Mouse (Mus musculus): ENCODE measurements around the gene Zfp566.

The Zfp566 gene

DNA sequence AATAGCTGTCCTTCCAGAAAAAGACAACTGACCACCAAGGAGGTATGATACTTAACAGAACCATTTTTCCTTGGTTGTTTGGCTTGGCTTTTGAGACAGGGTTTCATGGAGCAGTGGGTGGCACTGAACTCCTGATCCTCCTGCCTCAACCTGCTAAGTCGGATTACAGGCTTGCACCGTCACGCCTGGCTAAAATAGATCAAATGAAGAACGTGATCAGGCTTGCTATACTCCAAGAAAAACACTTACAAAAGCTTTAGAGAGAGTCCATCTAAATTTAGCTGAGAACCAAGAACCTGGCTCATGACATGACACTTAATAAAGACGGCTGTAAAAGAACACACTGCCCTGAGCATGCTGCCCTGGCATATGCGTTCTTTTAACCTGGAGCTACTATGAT lies 30.0 kb downstream of the Zfp566 start:
- no peak for ATAC-seq (ENCODE audit: low TSS enrichment)

DNA sequence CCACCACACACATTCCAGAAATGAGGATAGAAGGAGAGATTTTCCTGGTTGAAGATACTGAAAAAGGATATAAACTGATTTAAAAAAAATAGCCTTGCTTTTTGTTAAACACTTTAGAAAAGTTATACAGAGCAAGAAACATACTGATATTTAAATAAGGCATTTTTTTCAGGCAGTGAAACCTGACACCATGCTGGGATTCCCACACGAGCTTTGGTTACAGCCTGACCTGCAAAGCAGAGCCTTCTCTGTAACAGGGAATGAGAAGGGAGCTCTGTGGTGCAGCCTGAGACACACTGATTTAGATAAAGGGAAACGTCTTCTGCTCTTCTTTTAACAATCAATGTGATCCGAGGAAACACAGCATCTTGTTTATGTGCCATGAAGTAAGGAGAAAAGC lies 36.7 kb downstream of the Zfp566 start:
- ATAC-seq (ENCODE audit: low TSS enrichment): no peak

DNA sequence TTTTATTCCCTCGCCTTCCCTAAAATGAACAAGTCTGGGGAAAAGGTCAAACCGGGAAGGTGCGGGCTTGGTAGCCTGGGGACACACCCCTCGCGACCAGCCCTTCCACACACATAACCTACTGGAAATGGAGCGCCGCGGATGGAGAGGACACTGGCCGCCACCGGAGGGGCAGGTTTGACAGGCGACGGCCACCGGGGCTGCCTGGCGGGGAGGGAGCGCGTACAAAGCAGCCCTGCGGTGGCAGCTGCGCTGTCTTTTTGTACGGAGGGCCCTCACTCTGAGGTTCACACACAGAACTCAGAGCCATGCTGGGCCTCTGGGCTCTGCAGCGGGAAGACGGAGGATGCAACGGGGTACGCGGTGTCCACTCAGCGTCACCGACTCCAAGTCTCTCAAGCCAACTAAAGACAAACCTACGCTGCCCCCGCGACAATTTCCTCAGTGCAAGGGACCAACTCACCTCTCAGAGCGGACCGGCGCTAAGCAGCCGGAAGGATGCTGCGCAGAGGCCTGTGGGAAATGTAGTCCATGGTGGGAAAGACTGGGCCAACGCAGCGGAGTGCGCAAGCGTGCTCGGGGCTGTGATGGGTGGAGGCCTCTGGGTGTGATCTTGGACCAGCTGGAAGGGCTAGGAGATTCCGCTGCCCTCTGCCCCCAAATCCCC lies 39.3 kb downstream of the Zfp566 start, which contains the start of gene Zfp14:
TSS of gene Zfp14 (minus strand) at position 499 of the 667 bp plus-strand sequence.
- peak; percentile 99 for ATAC-seq (ENCODE audit: low TSS enrichment)

DNA sequence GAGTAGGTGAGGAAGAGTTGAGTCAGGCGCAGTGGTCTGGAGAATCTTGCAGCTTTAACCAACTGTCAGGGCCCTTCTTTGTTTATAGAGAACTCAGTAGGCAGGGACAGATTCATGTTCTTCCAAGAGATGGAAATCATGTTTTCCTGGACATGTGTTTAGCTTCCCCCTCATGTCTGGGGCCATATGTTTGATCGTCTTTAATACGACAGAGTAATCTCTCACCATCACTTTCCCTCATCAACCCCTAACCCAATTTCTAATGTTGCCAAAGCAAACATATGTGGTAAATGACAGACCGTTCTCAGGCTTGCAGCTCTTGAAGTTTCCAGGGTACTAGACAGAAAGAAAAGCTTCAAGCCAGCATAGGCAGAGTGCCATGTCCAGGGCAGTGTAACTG lies 42.2 kb downstream of the Zfp566 start:
- no peak for ATAC-seq (ENCODE audit: low TSS enrichment)

DNA sequence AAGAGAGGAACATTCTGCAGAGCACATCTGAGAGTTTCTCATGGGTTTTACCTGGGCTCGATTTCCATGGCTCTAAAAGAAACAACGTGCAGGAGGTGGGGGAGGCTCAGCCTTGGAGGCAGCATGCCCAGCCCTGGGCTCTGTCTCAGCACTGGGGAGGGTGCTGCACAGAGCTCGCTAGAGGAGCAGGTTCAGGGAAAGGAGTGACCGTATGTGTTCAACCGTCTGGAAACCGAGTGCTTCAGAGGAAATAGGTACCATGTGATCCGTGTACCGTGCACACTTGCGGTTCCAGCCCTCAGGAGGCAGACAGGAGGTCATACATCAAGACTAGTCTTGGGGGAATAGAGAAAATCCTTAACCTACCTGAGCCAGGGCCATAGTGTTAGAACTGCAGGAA lies 46.0 kb downstream of the Zfp566 start:
- ATAC-seq (ENCODE audit: low TSS enrichment): no peak

DNA sequence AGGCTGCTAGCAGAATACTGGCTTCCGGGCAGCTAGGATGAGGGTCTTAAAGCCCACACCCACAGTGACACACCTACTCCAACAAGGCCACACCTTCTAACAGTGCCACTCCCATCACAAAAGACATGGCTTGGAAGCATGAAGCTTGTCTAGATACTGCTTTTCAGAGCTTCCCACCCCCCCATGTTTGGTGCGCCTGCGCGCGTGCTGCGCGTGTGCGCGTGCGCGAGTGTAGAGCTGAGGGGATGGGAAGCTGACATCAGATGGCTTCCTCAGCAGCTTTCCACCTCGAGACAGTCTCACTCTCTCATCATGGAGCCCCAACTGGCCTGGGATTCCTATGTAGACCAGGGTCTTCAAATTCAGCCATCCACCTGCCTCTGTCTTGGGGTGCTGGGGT lies 56.0 kb downstream of the Zfp566 start:
- ATAC-seq (ENCODE audit: low TSS enrichment): no peak

DNA sequence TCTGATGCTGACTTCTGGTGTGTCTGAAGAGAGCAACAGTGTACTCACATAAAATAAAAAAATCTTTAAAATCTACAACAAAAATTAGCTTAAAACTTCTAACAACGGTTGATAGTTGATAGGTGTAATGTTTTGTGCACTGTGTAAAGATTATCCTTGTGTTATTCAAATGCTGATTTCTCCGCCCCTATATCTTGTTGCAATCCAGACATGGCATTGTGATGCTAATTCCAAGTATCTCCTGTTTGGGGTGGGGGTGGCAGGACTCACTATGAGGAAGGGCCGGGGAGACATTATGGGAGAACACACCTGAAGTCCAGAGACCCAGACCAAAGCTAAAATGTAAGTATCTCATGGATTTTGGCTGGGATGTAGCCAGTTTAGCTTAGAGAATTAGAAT lies 58.9 kb downstream of the Zfp566 start:
- ATAC-seq (ENCODE audit: low TSS enrichment): no peak

DNA sequence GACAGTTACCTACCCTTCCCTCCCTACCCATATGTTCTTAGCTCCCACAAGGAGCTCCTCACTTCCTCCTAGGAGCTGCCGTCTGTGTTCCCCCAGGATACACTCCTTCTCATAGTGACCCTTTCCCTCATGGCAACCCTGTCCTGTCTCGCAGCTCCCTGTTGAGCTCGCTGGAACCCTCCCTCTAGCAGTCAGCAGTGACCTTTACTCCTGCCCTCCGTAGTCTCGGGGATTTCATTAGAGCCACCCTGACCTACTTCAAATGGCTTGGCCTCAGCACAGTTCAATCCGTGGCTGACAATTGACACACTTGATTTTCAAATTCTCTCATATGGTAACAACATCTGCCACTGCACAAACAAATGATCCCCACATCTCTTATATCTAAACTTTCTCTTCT lies 59.6 kb downstream of the Zfp566 start:
- ATAC-seq (ENCODE audit: low TSS enrichment): no peak

DNA sequence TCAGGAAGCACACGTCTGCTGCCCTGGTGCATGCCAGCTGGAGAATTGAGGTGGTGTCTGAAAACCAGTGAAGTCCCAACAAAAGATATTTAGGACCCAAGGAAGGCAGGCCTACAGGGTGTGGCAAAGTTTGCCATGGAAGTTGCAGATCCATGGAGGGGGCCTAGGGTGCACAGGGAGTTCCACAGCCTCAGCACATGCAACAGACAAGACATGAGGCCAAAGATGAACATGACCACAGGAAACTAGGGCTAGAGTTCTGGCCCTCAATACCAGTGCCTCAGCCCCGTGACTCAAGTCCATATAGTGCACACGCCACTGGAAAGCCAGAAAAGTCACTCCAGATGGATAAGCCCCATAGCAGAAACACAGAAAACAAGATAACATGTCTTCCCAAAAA lies 61.8 kb downstream of the Zfp566 start:
- ATAC-seq (ENCODE audit: low TSS enrichment): no peak
